Mouse (Mus musculus): ENCODE results near the gene Arhgef38.

The Arhgef38 gene

DNA sequence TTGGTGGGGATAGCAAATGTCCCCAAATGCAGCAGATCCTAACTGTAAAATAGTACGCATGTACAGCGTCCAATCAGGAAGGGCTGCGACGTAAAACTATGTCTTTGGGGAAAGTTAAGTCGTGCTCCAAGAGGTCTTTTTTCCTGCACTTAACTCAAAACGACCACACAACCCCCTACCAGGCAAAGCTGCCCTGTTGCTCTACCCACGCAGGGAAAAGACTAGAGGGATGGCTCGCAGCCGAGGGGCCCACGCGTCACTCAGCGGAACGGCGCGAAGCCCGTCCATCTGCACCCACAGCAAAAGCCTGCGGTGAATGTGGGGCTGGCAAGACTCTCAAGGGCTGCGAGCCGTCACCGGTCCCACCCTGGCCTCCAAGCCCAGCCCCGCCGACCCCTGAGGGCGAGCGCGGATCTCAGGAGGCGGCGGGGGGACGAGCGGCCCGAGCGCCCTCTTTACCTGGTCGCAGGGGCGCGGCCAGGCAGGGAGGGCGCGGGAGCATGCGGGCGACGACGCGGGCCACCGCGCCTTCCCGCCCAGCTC, 143.6 kb downstream of the Arhgef38 start:
- peak in 1 of 2 experiments; percentile 67 for DNase-seq

- no peak for DNase-seq
Measured at GRCm38 (mm10) chr3:133090247-133091120, 144.3 kb downstream of the Arhgef38 start.

DNA sequence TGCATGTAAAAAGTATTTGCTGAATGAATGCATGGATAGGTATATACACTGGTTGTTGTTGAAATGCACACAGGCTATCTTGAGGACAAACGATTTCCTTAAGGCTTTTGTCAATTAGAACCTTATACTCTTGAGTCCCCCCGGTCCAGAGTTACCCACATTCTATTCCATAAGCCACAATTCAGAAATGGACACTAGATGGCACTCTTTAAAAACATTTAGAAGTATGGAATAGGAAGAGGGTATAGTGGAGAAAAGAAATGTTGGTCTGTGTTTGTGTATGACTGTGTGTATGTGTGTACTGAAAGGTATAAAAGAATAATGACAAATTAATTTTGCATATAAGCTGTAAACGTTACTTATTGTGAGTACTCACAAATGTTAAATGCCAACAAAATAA, 148.9 kb downstream of the Arhgef38 start:
- peak in 1 of 2 experiments; percentile 22 for DNase-seq

GRCm38 (mm10) chr3:133082736-133083135, 152.0 kb downstream of the Arhgef38 start:
- no peak for DNase-seq

GRCm38 (mm10) chr3:133075560-133075959, 159.2 kb downstream of the Arhgef38 start:
- DNase-seq = no peak
